Mouse (Mus musculus): Measurements from ENCODE around the gene Tas2r135. TPM values are rescaled to one million over a fixed set of nuclear protein-coding genes. Genes with fewer than 3 reads are reported as not detected.

The Tas2r135 gene
- polyA plus RNA-seq, 1 experiment: 0.07 TPM

- no peak for TF ChIP-seq POLR2A (IDR thresholded peaks at IDR 0.05; ENCODE audit: low read depth, low read length)
- TF ChIP-seq CTCF (IDR thresholded peaks at IDR 0.05; ENCODE audit: extremely low read depth, insufficient read depth, insufficient read length, insufficient replicate concordance): no peak
- no peaks in the 10 kb centered on the region for H3K4me1 ChIP-seq (ENCODE audit: control insufficient read depth, insufficient read depth, insufficient read length)
These were observed 39.3 kb downstream of the Tas2r135 start for GRCm38 (mm10) chr6:42444491-42444890.

DNA sequence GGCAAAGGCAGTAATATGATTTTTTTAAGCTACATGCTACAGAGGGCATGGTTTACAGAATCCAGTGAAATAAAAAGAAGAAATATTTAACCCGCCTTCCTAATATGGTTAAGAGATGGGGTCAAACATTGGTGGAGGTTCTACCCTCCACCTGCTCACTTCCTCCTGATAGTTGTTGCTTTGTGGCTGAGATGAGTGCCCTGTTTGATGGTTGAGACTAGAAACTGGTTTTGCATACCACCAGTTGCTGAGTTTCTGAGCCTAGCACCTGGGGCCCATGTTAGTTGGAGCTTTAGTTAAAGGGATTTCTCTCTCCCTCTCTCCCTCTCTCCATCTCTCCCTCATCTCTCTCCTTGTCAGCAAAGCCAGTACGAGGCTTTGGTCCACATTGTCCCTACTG lies 42.1 kb downstream of the Tas2r135 start:
- Histone ChIP-seq H3K27me3 (ENCODE audit: control insufficient read depth, insufficient read depth, low read length) (no peaks in the 10 kb centered on the region), H3K27ac (ENCODE audit: insufficient read depth, low read length) (no peak overlapping the region), H3K36me3 (ENCODE audit: control insufficient read depth, insufficient read depth, low read length) (no peaks in the 10 kb centered on the region), H3K4me3 (ENCODE audit: extremely low read depth, insufficient read depth, insufficient read length) (no peak overlapping the region), H3K4me1 (ENCODE audit: control insufficient read depth, insufficient read depth, insufficient read length) (no peaks in the 10 kb centered on the region)
- no peak for DNase-seq (ENCODE audit: low read depth in 1 of 2, low spot score in 2 of 2)
- TF ChIP-seq POLR2A (IDR thresholded peaks at IDR 0.05; ENCODE audit: low read depth, low read length) (no peak), CTCF (IDR thresholded peaks at IDR 0.05; ENCODE audit: extremely low read depth, insufficient read depth, insufficient read length, insufficient replicate concordance) (no peak)
- 72% methylated on average over 2 of the region's 2 CpGs for WGBS

More at GRCm38 (mm10) chr6:42444491-42444890, 39.3 kb downstream of the Tas2r135 start:
- no peak for DNase-seq (ENCODE audit: low read depth in 1 of 2, low spot score in 2 of 2)
- no peak overlapping the region for H3K27ac ChIP-seq (ENCODE audit: insufficient read depth, low read length)
- H3K36me3 ChIP-seq (ENCODE audit: control insufficient read depth, insufficient read depth, low read length): no peaks in the 10 kb centered on the region
- 91% methylated on average over 2 of the region's 2 CpGs for WGBS
- H3K27me3 ChIP-seq (ENCODE audit: control insufficient read depth, insufficient read depth, low read length): no peaks in the 10 kb centered on the region
- no peak overlapping the region for H3K4me3 ChIP-seq (ENCODE audit: extremely low read depth, insufficient read depth, insufficient read length)

Other genes starting within 250 kb of the Tas2r135 start
- gene Tas2r144, start 190.1 kb upstream of the Tas2r135 start, polyA plus RNA-seq (2012; rRNA removed): not detected in 2 replicates
- gene Gstk1, start 159.5 kb upstream of the Tas2r135 start, polyA plus RNA-seq (2012; rRNA removed): 4.1 and 4.6 TPM in 2 replicates
- gene Tmem139, start 143.5 kb upstream of the Tas2r135 start, polyA plus RNA-seq (2012; rRNA removed): not detected in 2 replicates
- 32.2 and 33.6 TPM in 2 replicates for gene Casp2, start 140.4 kb upstream of the Tas2r135 start, polyA plus RNA-seq (2012; rRNA removed)
- 0.18 and 0.26 TPM in 2 replicates for gene Clcn1, start 118.7 kb upstream of the Tas2r135 start, polyA plus RNA-seq (2012; rRNA removed)
- gene Fam131b, start 80.8 kb upstream of the Tas2r135 start, polyA plus RNA-seq (2012; rRNA removed): 0.06 and 0.15 TPM in 2 replicates
- gene Zyx, start 55.8 kb upstream of the Tas2r135 start, polyA plus RNA-seq (2012; rRNA removed): 184 and 228 TPM in 2 replicates
- 0.18 and 0.19 TPM in 2 replicates for gene Epha1, start 32.2 kb upstream of the Tas2r135 start, polyA plus RNA-seq (2012; rRNA removed)
- 0.13 and 0.69 TPM in 2 replicates for gene Tas2r143, start 5.2 kb upstream of the Tas2r135 start, polyA plus RNA-seq (2012; rRNA removed)
- 0.09 TPM in 1 of 2 replicates, not detected in the other for gene Tas2r126, start 29.1 kb downstream of the Tas2r135 start, polyA plus RNA-seq (2012; rRNA removed)
- not detected in 2 replicates for gene Olfr458, start 59.8 kb downstream of the Tas2r135 start, polyA plus RNA-seq (2012; rRNA removed)
- not detected in 2 replicates for gene Olfr457, start 70.9 kb downstream of the Tas2r135 start, polyA plus RNA-seq (2012; rRNA removed)
- gene Olfr456, start 81.8 kb downstream of the Tas2r135 start, polyA plus RNA-seq (2012; rRNA removed): 0.09 TPM in 1 of 2 replicates, not detected in the other
- gene Olfr455, start 142.2 kb downstream of the Tas2r135 start, polyA plus RNA-seq (2012; rRNA removed): not detected in 2 replicates
- not detected in 2 replicates for gene Tcaf3, start 192.3 kb downstream of the Tas2r135 start, polyA plus RNA-seq (2012; rRNA removed)
- 0.27 and 0.49 TPM in 2 replicates for gene Tcaf2, start 239.8 kb downstream of the Tas2r135 start, polyA plus RNA-seq (2012; rRNA removed)